In the genomic region with DNA sequence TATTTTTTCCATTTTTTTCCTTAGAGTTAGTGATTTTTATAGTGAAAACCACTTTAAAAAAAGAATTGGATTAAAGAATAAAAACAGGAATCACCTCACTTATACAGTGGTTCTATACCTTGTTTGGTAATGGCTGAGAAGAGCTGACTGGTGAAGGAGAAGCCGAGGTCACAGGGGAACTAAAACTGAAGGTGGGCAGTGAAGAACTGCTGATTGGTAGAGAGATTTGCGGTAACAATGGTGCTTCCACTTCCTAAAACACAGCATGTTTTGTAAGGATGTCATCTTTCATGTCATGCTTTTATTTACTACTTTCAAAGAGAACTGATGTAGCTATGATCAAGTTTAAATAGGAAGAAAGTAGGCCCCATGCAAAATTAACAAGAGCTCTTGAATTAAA, we compare ENCODE assay signal across 22 mouse cellular contexts. TPM values are rescaled to one million over a fixed set of nuclear protein-coding genes. Genes with fewer than 3 reads are reported as not detected.
A peak's percentile ranks its signal among the peaks of the same experiment; 100 is the strongest.
DNase-seq lines count a peak whose midpoint lies in the region; ATAC-seq and TF ChIP-seq lines count a peak whose summit lies in the region.
"Had no signal": no experiment of that assay in that cellular context is flagged by ENCODE, and none has a peak within 500 bp of the region (broad histone marks: within the 10 kb centered on the region; RNA-seq: fewer than 3 reads in every experiment).

No protein-coding gene starts in this region.

- H3K4me1 ChIP-seq in CH12.LX (ENCODE audit: control insufficient read depth in 1 of 2, insufficient read depth in 2 of 2): peaks cover 0 to 43% of the 10 kb centered on the region in 2 experiments; a peak in 3 of 4 replicates
- H3K4me1 ChIP-seq: embryonic facial prominence, embryonic 12.5 days; embryonic facial prominence, embryonic 15.5 days; hindbrain, embryonic 12.5 days; hindbrain, embryonic 15.5 days had no signal

- TF ChIP-seq CTCF in CH12.LX (conservative IDR thresholded peaks at IDR 0.05 in 1 of 2, IDR thresholded peaks at IDR 0.05 in 1 of 2; ENCODE audit: low read depth in 2 of 2, low read length in 2 of 2): no peak

- H3K36me3 ChIP-seq in CH12.LX (replicated peaks in 1 of 2; ENCODE audit: control insufficient read depth in 1 of 2, insufficient read depth in 1 of 2, low read length in 1 of 2): peaks cover 12 to 72% of the 10 kb centered on the region in 2 experiments

- in situ Hi-C loops in CH12.LX (cut with MboI; ENCODE audit: low pct_ligation_motif_present, low pct_unique_long_range_greater_than_20kb, low sequenced_read_pairs): no loop called here

- H3K9me3 ChIP-seq in CH12.LX (replicated peaks; ENCODE audit: low read length): no peaks in the 10 kb centered on the region
- H3K9me3 ChIP-seq: embryonic facial prominence, embryonic 12.5 days; embryonic facial prominence, embryonic 15.5 days; G1E; hindbrain, embryonic 12.5 days; hindbrain, embryonic 15.5 days had no signal

- no peak for TF ChIP-seq POLR2A in CH12.LX (IDR thresholded peaks at IDR 0.05; ENCODE audit: low read depth, low read length)

- no peak overlapping the region for H3K27ac ChIP-seq in CH12.LX (ENCODE audit: insufficient read depth, low read depth)
- H3K27ac ChIP-seq: embryonic facial prominence, embryonic 12.5 days; embryonic facial prominence, embryonic 15.5 days; hindbrain, embryonic 12.5 days; hindbrain, embryonic 15.5 days had no signal

- H3K9ac ChIP-seq in CH12.LX (ENCODE audit: insufficient read depth, low read depth): no peak overlapping the region
- H3K9ac ChIP-seq: embryonic facial prominence, embryonic 12.5 days; embryonic facial prominence, embryonic 15.5 days; forebrain, postnatal 0 days; hindbrain, embryonic 12.5 days; hindbrain, embryonic 15.5 days had no signal

- dilution Hi-C loops in CH12.LX (cut with MboI; ENCODE audit: extremely low pct_ligation_motif_present, extremely low pct_unique_long_range_greater_than_20kb, low sequenced_read_pairs): no loop called here

- no peak for TF ChIP-seq EP300 in CH12.LX (IDR thresholded peaks at IDR 0.05; ENCODE audit: low read length)

- peak; percentile 90 for ATAC-seq in megakaryocyte, adult 5-6 weeks (ENCODE audit: poor library complexity, severe bottlenecking)
- peak; percentile 48; the same call in 1 of the 2 replicates for ATAC-seq in neutrophil, adult 5-6 weeks (ENCODE audit: extremely low read depth, insufficient number of reproducible peaks, low FRiP score, poor library complexity, severe bottlenecking)
- ATAC-seq: forebrain, embryonic 14.5 days; forebrain, postnatal 0 days; Patski had no signal

- H3K79me2 ChIP-seq in CH12.LX (replicated peaks; ENCODE audit: control insufficient read depth, extremely low read depth, insufficient read depth, poor library complexity, severe bottlenecking): peaks cover 20% of the 10 kb centered on the region; the same call in 1 of the 2 replicates

- H3K4me2 ChIP-seq in CH12.LX (ENCODE audit: insufficient read depth, low read depth, poor library complexity, severe bottlenecking): no peak overlapping the region; the same call in 1 of the 2 replicates
- H3K4me2 ChIP-seq: embryonic facial prominence, embryonic 12.5 days; embryonic facial prominence, embryonic 15.5 days; heart, embryonic 11.5 days; hindbrain, embryonic 12.5 days; hindbrain, embryonic 15.5 days had no signal

- no peak overlapping the region for H3K4me3 ChIP-seq in CH12.LX (replicated peaks in 1 of 3; ENCODE audit: low read depth in 2 of 3, low read length in 2 of 3, poor library complexity in 1 of 3)
- H3K4me3 ChIP-seq: embryonic facial prominence, embryonic 12.5 days; embryonic facial prominence, embryonic 15.5 days; hindbrain, embryonic 12.5 days; hindbrain, embryonic 15.5 days had no signal

- H3K27me3 ChIP-seq in CH12.LX (replicated peaks): no peaks in the 10 kb centered on the region
- H3K27me3 ChIP-seq: embryonic facial prominence, embryonic 12.5 days; embryonic facial prominence, embryonic 15.5 days; hindbrain, embryonic 12.5 days; hindbrain, embryonic 15.5 days; Patski had no signal

- no peak for TF ChIP-seq RAD21 in CH12.LX (IDR thresholded peaks at IDR 0.05; ENCODE audit: low read depth, low read length)

- DNase-seq in A20 (ENCODE audit: low read depth, low spot score) (peak; percentile 70), CH12.LX (ENCODE audit: extremely low read depth) (peak; percentile 39)
- DNase-seq in lung, postnatal 36 days: no peak
- DNase-seq in gastrocnemius, postnatal 4 days (ENCODE audit: low spot score in 2 of 2): no peak
- DNase-seq in natural killer cell, adult 2 months (ENCODE audit: low spot score in 2 of 2): no peak
- DNase-seq: adrenal gland, postnatal 25 days; cerebellum, adult 11-12 months; cerebellum, adult 9-10 months; cerebellum, postnatal 14 days; forebrain, postnatal 0 days; gastrocnemius, postnatal 25 days; heart, adult 11 months had no signal

TF ChIP-seq in CH12.LX, 34 proteins besides CTCF, POLR2A, EP300 and RAD21:
- no peak for TF ChIP-seq MAFK (IDR thresholded peaks at IDR 0.05; ENCODE audit: insufficient replicate concordance, low read length)
- no peak for TF ChIP-seq CHD1 (IDR thresholded peaks at IDR 0.05; ENCODE audit: low read depth, low read length)
- TF ChIP-seq UBTF (IDR thresholded peaks at IDR 0.05; ENCODE audit: low read depth, low read length): no peak
- no peak for TF ChIP-seq TBP (conservative IDR thresholded peaks at IDR 0.05; ENCODE audit: low read depth, low read length)
- TF ChIP-seq MYC (IDR thresholded peaks at IDR 0.05; ENCODE audit: low read depth, low read length): no peak
- no peak for TF ChIP-seq ZC3H11A (IDR thresholded peaks at IDR 0.05; ENCODE audit: low read depth, low read length)
- no peak for TF ChIP-seq POLR2AphosphoS2 (IDR thresholded peaks at IDR 0.05; ENCODE audit: low read depth, low read length)
- no peak for TF ChIP-seq ZNF384 (IDR thresholded peaks at IDR 0.05; ENCODE audit: low read depth, low read length)
- TF ChIP-seq MEF2A (IDR thresholded peaks at IDR 0.05; ENCODE audit: borderline replicate concordance, low read depth, low read length): no peak
- no peak for TF ChIP-seq NELFE (IDR thresholded peaks at IDR 0.05; ENCODE audit: low read depth, low read length)
- no peak for TF ChIP-seq USF2 (conservative IDR thresholded peaks at IDR 0.05; ENCODE audit: low read depth, low read length)
- TF ChIP-seq NRF1 (IDR thresholded peaks at IDR 0.05; ENCODE audit: low read depth, low read length): no peak
- TF ChIP-seq RCOR1 (conservative IDR thresholded peaks at IDR 0.05; ENCODE audit: low read depth, low read length): no peak
- TF ChIP-seq KAT2A (IDR thresholded peaks at IDR 0.05; ENCODE audit: insufficient replicate concordance, low read length): no peak
- no peak for TF ChIP-seq MAZ (IDR thresholded peaks at IDR 0.05; ENCODE audit: low read depth, low read length)

RNA-seq across cellular contexts. Expression of a gene that starts 26.3 kb away (rescaled TPM):
- total RNA-seq in CH12.LX (2012; rRNA removed) (60.6 and 73.6 TPM in 2 replicates), CH12.LX (2014; rRNA removed) (91.3 and 91.5 TPM in 2 replicates)
- 79.2 and 118 TPM in 2 replicates for polyA plus RNA-seq in CH12.LX (2012; ENCODE audit: insufficient read length, low read depth)
- total RNA-seq in megakaryocyte, adult 5-6 weeks (2015): 63.5 and 86.7 TPM in 2 replicates
- total RNA-seq in megakaryocyte, adult 5-6 weeks (2017): 52.0 and 57.3 TPM in 2 replicates
- 115 and 126 TPM in 2 replicates for total RNA-seq in neutrophil, adult 5-6 weeks (2017)
- 10 to 100 TPM; 51.6 to 66.3 TPM for total RNA-seq in gastrocnemius, postnatal 4 days (2021)

RNA-seq across cellular contexts. Expression of a gene that starts 32.2 kb away (rescaled TPM):
- total RNA-seq in CH12.LX (2012; rRNA removed): 6.2 and 6.9 TPM in 2 replicates
- total RNA-seq in CH12.LX (2014; rRNA removed): 9.9 and 10.1 TPM in 2 replicates
- polyA plus RNA-seq in CH12.LX (2012; ENCODE audit: insufficient read length, low read depth): 9.9 and 10.2 TPM in 2 replicates
- total RNA-seq in megakaryocyte, adult 5-6 weeks (2015): 13.9 and 23.6 TPM in 2 replicates
- total RNA-seq in megakaryocyte, adult 5-6 weeks (2017): 9.8 and 14.8 TPM in 2 replicates
- 25.7 and 29.1 TPM in 2 replicates for total RNA-seq in neutrophil, adult 5-6 weeks (2017)
- total RNA-seq in gastrocnemius, postnatal 4 days (2021): 10 to 100 TPM; 45.3 to 48.2 TPM

Comparison
In these comparisons a context has a peak if more than half of its experiments do, and no peak if none do; other contexts are left out.
1. DNase-seq: peak in A20 (single experiment) and CH12.LX (single experiment); none in lung, postnatal 36 days (single experiment), gastrocnemius, postnatal 4 days (0 of 2) and natural killer cell, adult 2 months (0 of 2).